Mouse (Mus musculus): ENCODE measurements at regions not wholly inside any gene's neighbourhood (a gene's known extent, or its start where the extent isn't known, plus 50 kb on each side); places are given as distances from the start of the nearest gene placed in this dataset.

GRCm38 (mm10) chr3:103464729-103465128 is 110.3 kb upstream of the Syt6 start:
- DNase-seq (ENCODE audit: low read depth): no peak

- DNase-seq (ENCODE audit: low read depth): no peak
These were observed 109.8 kb upstream of the Syt6 start for GRCm38 (mm10) chr3:103465132-103465690.

- no peak for DNase-seq (ENCODE audit: low read depth)
These were observed 109.1 kb upstream of the Syt6 start for GRCm38 (mm10) chr3:103465948-103466347.

- no peak for DNase-seq (ENCODE audit: low read depth)
These were observed 104.2 kb upstream of the Syt6 start for GRCm38 (mm10) chr3:103470586-103471400.

GRCm38 (mm10) chr3:103472598-103472997 is 102.4 kb upstream of the Syt6 start:
- DNase-seq (ENCODE audit: low read depth): no peak

- DNase-seq (ENCODE audit: low read depth): peak; percentile 25
These were observed 101.7 kb upstream of the Syt6 start for GRCm38 (mm10) chr3:103473336-103473735.

- DNase-seq (ENCODE audit: low read depth): no peak
These were observed 95.0 kb upstream of the Syt6 start for GRCm38 (mm10) chr3:103479845-103480543.

GRCm38 (mm10) chr3:103480676-103481075 is 94.4 kb upstream of the Syt6 start:
- no peak for DNase-seq (ENCODE audit: low read depth)

GRCm38 (mm10) chr3:103483316-103483715 is 91.7 kb upstream of the Syt6 start:
- DNase-seq (ENCODE audit: low read depth): peak; percentile 14

GRCm38 (mm10) chr3:103483762-103484161 is 91.3 kb upstream of the Syt6 start:
- DNase-seq (ENCODE audit: low read depth): no peak

- no peak for DNase-seq (ENCODE audit: low read depth)
These were observed 85.2 kb upstream of the Syt6 start for GRCm38 (mm10) chr3:103489786-103490185.

GRCm38 (mm10) chr3:103490966-103491365 is 84.1 kb upstream of the Syt6 start:
- DNase-seq (ENCODE audit: low read depth): peak; percentile 71

GRCm38 (mm10) chr3:103492211-103492610 is 82.8 kb upstream of the Syt6 start:
- no peak for DNase-seq (ENCODE audit: low read depth)

- DNase-seq (ENCODE audit: low read depth): no peak
These were observed 81.4 kb upstream of the Syt6 start for GRCm38 (mm10) chr3:103493623-103494022.

- DNase-seq (ENCODE audit: low read depth): no peak
These were observed 81.0 kb upstream of the Syt6 start for GRCm38 (mm10) chr3:103494043-103494442.

GRCm38 (mm10) chr3:103496083-103496482 is 78.9 kb upstream of the Syt6 start:
- DNase-seq (ENCODE audit: low read depth): no peak

- DNase-seq (ENCODE audit: low read depth): no peak
These were observed 78.3 kb upstream of the Syt6 start for GRCm38 (mm10) chr3:103496683-103497082.

GRCm38 (mm10) chr3:103497696-103498095 is 77.3 kb upstream of the Syt6 start:
- DNase-seq (ENCODE audit: low read depth): no peak

GRCm38 (mm10) chr3:103498458-103498857 is 76.6 kb upstream of the Syt6 start:
- no peak for DNase-seq (ENCODE audit: low read depth)

GRCm38 (mm10) chr3:103499801-103500200 is 75.2 kb upstream of the Syt6 start:
- DNase-seq (ENCODE audit: low read depth): no peak

GRCm38 (mm10) chr3:103500366-103500765 is 74.7 kb upstream of the Syt6 start:
- no peak for DNase-seq (ENCODE audit: low read depth)

- DNase-seq (ENCODE audit: low read depth): no peak
These were observed 70.9 kb upstream of the Syt6 start for GRCm38 (mm10) chr3:103504160-103504559.

GRCm38 (mm10) chr3:103513411-103513810 is 61.6 kb upstream of the Syt6 start:
- no peak for DNase-seq (ENCODE audit: low read depth)

Measured in NIH3T3 (cell line).